Mouse (Mus musculus) myocyte (in vitro differentiated cells): Measurements from ENCODE around the gene Mrps5.

Experiments used
- CEBPB ChIP-seq: IDR thresholded peaks from 2 replicates; pipeline ENCODE4 v1.6.1; 2011; ENCODE audit warnings: mild to moderate bottlenecking, moderate library complexity; ENCODE audit not compliant: poor library complexity, insufficient read depth, severe bottlenecking
- MAX ChIP-seq: IDR thresholded peaks from one replicate; pipeline ENCODE4 v1.6.1; 2011; ENCODE audit warnings: low read depth, mild to moderate bottlenecking, control low read depth
- MYOD1 ChIP-seq, 3 experiments: IDR thresholded peaks; one replicate each; pipeline ENCODE4 v1.6.1; 2011; ENCODE audit warnings: control low read depth in 2 of 3, low read depth in 2 of 3, mild to moderate bottlenecking in 2 of 3, moderate library complexity in 1 of 3; ENCODE audit not compliant: insufficient read length in 2 of 3, control insufficient read depth in 1 of 3
- POLR2A ChIP-seq: IDR thresholded peaks from one replicate; pipeline ENCODE4 v1.6.1; 2011; ENCODE audit warnings: low read depth, mild to moderate bottlenecking, control low read depth, moderate library complexity; ENCODE audit not compliant: insufficient read length
- POLR2AphosphoS2 ChIP-seq: IDR thresholded peaks from one replicate; pipeline ENCODE4 v1.6.1; 2011; ENCODE audit warnings: low read depth, control low read depth; ENCODE audit not compliant: insufficient read length
- REST ChIP-seq: IDR thresholded peaks from one replicate; pipeline ENCODE4 v1.6.1; 2011; ENCODE audit warnings: mild to moderate bottlenecking, control low read depth, moderate library complexity; ENCODE audit not compliant: insufficient read depth, insufficient read length
- SRF ChIP-seq: IDR thresholded peaks from one replicate; pipeline ENCODE4 v1.6.1; 2011; ENCODE audit warnings: low read depth; ENCODE audit not compliant: control insufficient read depth, insufficient read length
- TCF12 ChIP-seq: IDR thresholded peaks from one replicate; pipeline ENCODE4 v1.6.1; 2011; ENCODE audit warnings: mild to moderate bottlenecking, control low read depth; ENCODE audit not compliant: poor library complexity, insufficient read depth, severe bottlenecking
- TCF3 ChIP-seq: IDR thresholded peaks from one replicate; pipeline ENCODE4 v1.6.1; 2011; ENCODE audit warnings: low read depth, control low read depth; ENCODE audit not compliant: insufficient read length
- USF1 ChIP-seq: IDR thresholded peaks from one replicate; pipeline ENCODE4 v1.6.1; 2011; ENCODE audit warnings: low read depth, mild to moderate bottlenecking, control low read depth, moderate library complexity

DNA sequence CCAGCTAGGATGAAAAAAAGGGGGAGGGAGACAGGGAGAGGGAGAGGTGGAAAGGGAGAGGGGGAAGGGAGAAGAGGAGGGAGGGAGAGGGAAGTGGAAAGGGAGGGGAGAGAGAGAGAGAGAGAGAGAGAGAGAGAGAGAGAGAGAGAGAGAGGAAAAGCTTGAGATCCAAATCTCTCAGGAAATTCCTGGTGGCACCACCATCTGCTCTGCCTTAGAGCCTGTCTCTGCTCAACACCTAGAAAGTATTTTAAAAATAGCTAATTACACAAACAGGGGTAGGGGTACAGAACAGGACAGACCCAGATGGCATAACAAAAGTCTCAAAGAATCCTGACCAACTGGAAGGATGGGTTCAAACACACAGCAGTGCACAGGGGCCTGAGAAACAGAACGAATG, 36.6 kb upstream of the Mrps5 start:
- TF ChIP-seq CEBPB, result no peak
- no peak for TF ChIP-seq POLR2A
- no peak for TF ChIP-seq REST
- TF ChIP-seq USF1, result no peak
- TF ChIP-seq SRF, result no peak
- no peak for TF ChIP-seq TCF3
- no peak for TF ChIP-seq POLR2AphosphoS2
- no peak for TF ChIP-seq MAX
- no peak for TF ChIP-seq MYOD1 (IDR thresholded peaks at IDR 0.05; ENCODE audit: control insufficient read depth in 1 of 3, insufficient read length in 2 of 3, low read depth in 2 of 3)
- TF ChIP-seq TCF12, result no peak
